Mouse (Mus musculus) E14TG2a.4 (cell line): ENCODE measurements around the gene Mtm1.

Experiments
- CTCF ChIP-seq: conservative IDR thresholded peaks from 2 replicates; pipeline ENCODE4 v1.5.1; 2014; ENCODE audit warnings: low read length
- NANOG ChIP-seq: IDR thresholded peaks from 2 replicates; pipeline ENCODE4 v1.6.1; 2014; ENCODE audit warnings: borderline replicate concordance, low read length, mixed read lengths
- POU5F1 ChIP-seq: IDR thresholded peaks from 2 replicates; pipeline ENCODE4 v1.6.1; 2014; ENCODE audit warnings: low read length, borderline replicate concordance

DNA sequence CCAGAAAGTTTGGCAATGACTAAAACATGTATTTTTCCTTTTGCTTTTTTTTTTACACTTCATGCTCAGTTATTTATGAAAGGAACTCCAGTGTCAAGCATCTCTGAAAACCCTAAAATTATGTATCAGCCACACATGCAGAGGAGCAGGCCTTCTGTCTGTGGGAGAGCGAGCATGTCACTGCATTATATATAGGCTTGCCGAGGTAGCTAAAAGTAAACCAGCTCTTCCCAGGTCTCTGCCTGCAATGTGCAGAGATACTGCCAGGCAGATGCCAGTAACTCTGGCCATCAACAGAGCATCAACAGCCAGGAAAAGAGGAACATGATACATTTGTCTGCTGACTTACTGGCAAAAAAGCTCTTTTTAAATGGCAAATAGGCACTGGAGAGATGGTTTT is 83.6 kb downstream of the Mtm1 start:
- TF ChIP-seq CTCF (no peak), NANOG (no peak), POU5F1 (no peak)
